Mouse (Mus musculus) mouse trophoblast stem cell (cell line): ENCODE data around the gene Spata2.

ENCODE experiments used
- in situ Hi-C, 2 experiments: fragments of 300-500 bp; cut with MseI, MboI; formaldehyde crosslinking; loops; 2 replicates in 1 of 2; 3 replicates in 1 of 2; pipeline ENCODE4 v1.15.1; 2025

Gene Spata2

DNA sequence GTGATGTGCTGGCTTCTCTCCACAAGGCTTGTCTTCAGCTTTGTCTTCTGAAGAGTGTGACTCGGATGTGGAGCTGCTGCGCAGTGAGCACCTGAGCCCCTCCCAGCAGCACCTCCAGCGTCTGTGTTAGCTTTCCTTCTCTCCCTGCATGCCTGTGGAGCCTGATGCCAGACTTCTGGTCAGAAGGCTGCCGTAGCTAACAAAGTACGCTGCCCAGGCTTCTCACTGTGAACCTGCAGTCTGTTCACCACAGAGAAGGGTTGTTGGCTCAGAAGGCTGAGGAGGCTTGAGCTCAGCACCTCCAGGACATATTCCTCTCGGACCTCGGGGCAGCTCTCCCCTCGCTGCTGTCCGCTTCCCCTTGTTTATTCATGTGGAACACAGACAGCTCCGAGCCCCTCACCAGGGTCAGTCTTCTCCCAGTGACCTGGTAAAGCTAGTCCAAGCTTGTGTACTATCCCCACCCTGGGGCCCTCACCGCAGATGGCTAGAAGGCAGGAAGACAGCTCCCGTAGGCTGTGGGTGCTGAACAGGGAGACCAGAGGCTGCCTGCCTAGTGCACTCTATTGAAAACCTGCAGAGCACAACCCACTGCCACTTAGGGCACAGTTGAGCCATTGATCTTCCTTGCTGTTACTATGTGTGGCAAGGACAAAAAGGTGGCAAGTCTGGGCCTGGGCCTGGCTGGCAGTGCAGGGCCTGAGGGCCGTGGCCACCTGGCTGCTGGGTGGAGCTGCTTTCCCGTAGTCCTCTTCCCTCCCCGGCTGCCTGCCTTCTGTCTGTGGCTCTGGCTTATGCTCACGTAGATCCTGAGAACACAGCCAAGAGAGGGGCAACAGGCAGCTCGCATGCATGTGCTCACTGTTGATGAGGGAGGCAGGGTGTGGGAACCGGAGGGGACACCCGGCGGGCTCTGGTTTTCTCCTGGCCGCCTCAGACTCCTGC lies 43.1 kb downstream of the Spata2 start:
- in situ Hi-C loops = no loop called here

DNA sequence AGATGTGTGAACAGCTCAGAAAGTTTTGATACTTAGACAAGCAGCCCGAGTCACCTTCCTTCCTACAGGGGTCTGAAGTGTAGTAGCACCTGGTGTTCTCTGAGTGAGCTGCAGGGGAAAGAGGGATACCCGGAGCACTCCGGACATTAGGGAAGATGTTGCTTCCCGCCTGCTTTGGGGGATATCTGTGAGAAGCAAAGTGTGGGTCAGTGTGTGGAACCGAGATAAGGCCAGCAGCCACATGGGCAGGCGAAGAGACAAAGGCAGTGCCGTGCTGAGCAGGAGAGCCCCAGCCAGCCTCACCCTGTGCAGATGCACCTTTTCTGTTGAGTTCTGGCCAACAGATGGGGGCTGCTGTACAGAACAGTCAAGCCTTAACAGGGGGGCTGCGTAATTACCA lies 45.1 kb downstream of the Spata2 start:
- in situ Hi-C loops = no loop called here

- in situ Hi-C loops = no loop called here
Measured at GRCm38 (mm10) chr2:167447207-167447606, 45.5 kb downstream of the Spata2 start.

GRCm38 (mm10) chr2:167445911-167446780 lies 46.5 kb downstream of the Spata2 start:
- in situ Hi-C loops = no loop called here

DNA sequence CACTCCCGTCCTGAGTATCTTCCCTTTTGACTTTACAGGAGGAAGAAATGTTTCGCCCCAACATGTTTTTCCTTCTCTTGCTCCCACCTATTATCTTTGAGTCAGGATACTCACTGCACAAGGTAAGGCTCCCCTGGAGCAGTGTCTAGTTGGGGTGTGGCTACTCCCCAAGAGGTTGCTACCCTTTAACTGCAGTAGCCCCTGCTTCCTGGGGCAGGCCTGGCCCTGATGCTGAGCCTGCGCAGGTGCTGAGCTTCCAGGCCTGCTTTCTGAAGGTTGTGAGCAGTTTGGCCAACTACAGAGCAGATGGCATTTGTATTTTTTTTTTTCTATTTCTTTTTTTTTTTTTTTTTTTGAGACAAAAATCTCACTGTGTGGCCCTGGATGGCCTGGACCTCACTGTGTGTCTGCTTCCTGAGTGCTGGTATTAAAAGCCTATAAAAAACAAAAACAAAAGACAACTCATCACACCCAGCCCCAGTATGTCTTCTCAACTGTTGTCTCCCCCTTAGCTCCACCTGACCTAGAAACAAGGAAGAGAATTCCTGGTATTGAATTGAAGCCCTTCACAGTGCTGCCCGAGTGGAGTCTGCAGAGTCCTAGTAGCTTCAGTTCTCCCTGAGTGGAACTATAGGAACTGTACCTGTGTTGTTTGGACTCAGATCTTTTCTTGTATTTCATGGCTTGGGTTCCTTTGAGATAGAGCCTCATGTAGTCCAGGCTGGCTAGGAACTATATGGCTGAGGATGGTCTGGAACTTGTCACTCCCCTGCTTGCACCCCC lies 49.1 kb downstream of the Spata2 start:
- in situ Hi-C loops = no loop called here

- in situ Hi-C loops = no loop called here
Measured at GRCm38 (mm10) chr2:167439422-167439821, 53.3 kb downstream of the Spata2 start.

DNA sequence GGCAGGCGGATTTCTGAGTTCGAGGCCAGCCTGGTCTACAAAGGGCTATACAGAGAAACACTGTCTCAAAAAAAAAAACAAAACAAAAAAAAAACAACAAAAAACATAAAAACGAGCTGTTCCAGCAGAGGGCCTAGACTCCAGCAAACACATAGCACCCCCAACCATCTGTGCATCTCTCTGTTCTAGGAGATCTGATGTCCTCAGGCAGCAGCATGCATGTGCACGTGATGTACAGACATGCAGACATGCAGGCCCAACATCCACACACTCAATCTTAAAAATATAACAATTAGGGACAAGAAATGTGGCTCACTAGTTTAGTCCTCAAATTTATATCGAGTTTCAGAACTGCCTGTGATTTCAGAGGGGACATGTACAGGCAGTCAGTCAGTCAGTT lies 56.3 kb downstream of the Spata2 start:
- in situ Hi-C loops = no loop called here

- in situ Hi-C loops = no loop called here
Measured at GRCm38 (mm10) chr2:167435631-167436030, 57.1 kb downstream of the Spata2 start.

DNA sequence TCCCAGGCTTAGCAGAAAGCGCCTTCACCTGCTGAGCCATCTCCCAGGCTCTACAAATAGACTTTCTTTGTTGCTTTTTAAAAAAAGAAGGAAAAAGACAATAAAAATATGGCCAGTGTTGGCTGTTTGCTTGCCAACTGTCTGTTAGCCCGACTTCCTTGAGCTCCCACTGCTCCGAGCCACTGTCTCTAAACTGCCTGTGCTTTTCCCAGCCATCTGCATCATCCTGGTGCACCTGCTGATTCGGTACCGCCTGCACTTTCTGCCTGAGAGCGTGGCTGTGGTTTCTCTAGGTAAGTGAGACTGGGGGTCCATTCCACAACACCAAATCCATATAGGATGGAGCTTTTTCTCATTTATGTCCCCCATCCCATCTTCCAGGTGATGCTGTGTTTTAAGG lies 58.1 kb downstream of the Spata2 start:
- in situ Hi-C loops = no loop called here

GRCm38 (mm10) chr2:167431418-167431776 lies 61.3 kb downstream of the Spata2 start:
- in situ Hi-C loops = no loop called here
